Mouse (Mus musculus): ENCODE results near the gene B830017H08Rik.
A peak's percentile ranks its signal among the peaks of the same experiment; 100 is the strongest.

The B830017H08Rik gene

GRCm38 (mm10) chr16:17812120-17812519 lies 20.8 kb upstream of the B830017H08Rik start:
- DNase-seq, result no peak

GRCm38 (mm10) chr16:17813173-17813572 lies 19.7 kb upstream of the B830017H08Rik start:
- no peak for DNase-seq

GRCm38 (mm10) chr16:17815411-17816402 lies 17.2 kb upstream of the B830017H08Rik start:
- peak; percentile 67 to 80 for DNase-seq

- no peak for DNase-seq
Observed at GRCm38 (mm10) chr16:17816528-17816927, 16.4 kb upstream of the B830017H08Rik start.

- DNase-seq, result no peak
Observed at GRCm38 (mm10) chr16:17826500-17826899, 6.4 kb upstream of the B830017H08Rik start.

GRCm38 (mm10) chr16:17828229-17828628 lies 4.7 kb upstream of the B830017H08Rik start:
- DNase-seq, result no peak

- no peak for DNase-seq
Observed at GRCm38 (mm10) chr16:17828867-17829266, 4.1 kb upstream of the B830017H08Rik start.

GRCm38 (mm10) chr16:17830385-17831178 lies 2.3 kb upstream of the B830017H08Rik start:
- DNase-seq, result no peak

- no peak for DNase-seq
Observed at GRCm38 (mm10) chr16:17831781-17832180, 1.1 kb upstream of the B830017H08Rik start.

- DNase-seq, result no peak
Observed at GRCm38 (mm10) chr16:17833321-17833680, 380 bp downstream of the B830017H08Rik start.

- DNase-seq, result no peak
Observed at GRCm38 (mm10) chr16:17833681-17834399, 919 bp downstream of the B830017H08Rik start.

GRCm38 (mm10) chr16:17834543-17834942 lies 1.6 kb downstream of the B830017H08Rik start:
- DNase-seq, result no peak

GRCm38 (mm10) chr16:17835481-17835880 lies 2.6 kb downstream of the B830017H08Rik start:
- no peak for DNase-seq

- DNase-seq, result no peak
Observed at GRCm38 (mm10) chr16:17838051-17838450, 5.1 kb downstream of the B830017H08Rik start, which contains the start of gene Car15. Gene Car15 (minus strand): TSS chr16:17838364.

- no peak for DNase-seq
Observed at GRCm38 (mm10) chr16:17839976-17840375, 7.1 kb downstream of the B830017H08Rik start.

GRCm38 (mm10) chr16:17842437-17842836 lies 9.5 kb downstream of the B830017H08Rik start:
- DNase-seq, result no peak

- no peak for DNase-seq
Observed at GRCm38 (mm10) chr16:17843701-17844365, 10.9 kb downstream of the B830017H08Rik start.

GRCm38 (mm10) chr16:17848431-17848830 lies 15.5 kb downstream of the B830017H08Rik start:
- no peak for DNase-seq

GRCm38 (mm10) chr16:17848928-17849327 lies 16.0 kb downstream of the B830017H08Rik start:
- peak in 1 of 2 experiments; percentile 15 for DNase-seq

- DNase-seq, result no peak
Observed at GRCm38 (mm10) chr16:17849486-17849885, 16.6 kb downstream of the B830017H08Rik start.

GRCm38 (mm10) chr16:17851331-17851730 lies 18.4 kb downstream of the B830017H08Rik start:
- DNase-seq, result no peak

GRCm38 (mm10) chr16:17851860-17852259 lies 18.9 kb downstream of the B830017H08Rik start:
- no peak for DNase-seq

All from lung, adult 18-20 months (tissue).